Mouse (Mus musculus) limb, embryonic 13.5 days (tissue): ENCODE measurements around the gene Sh3rf3. TPM values are rescaled to one million over a fixed set of nuclear protein-coding genes. Genes with fewer than 3 reads are reported as not detected.

Experiments
- ATAC-seq: fragments of 200-750 bp; cut with Nextera tagmentation; 2 replicates; pipeline ENCODE4 v1.8.0; 2017; ENCODE audit warnings: low read depth, moderate number of reproducible peaks, moderate TSS enrichment; ENCODE audit not compliant: low FRiP score
- H3K27ac ChIP-seq: fragments of 300-500 bp; sonication (generic); 2 replicates; pipeline ENCODE4 v1.5.1; 2015; ENCODE audit warnings: inconsistent platforms, mild to moderate bottlenecking, moderate library complexity
- H3K27me3 ChIP-seq: fragments of 300-500 bp; sonication (generic); 2 replicates; pipeline ENCODE4 v1.6.1; 2015; ENCODE audit warnings: mild to moderate bottlenecking, inconsistent platforms
- H3K36me3 ChIP-seq: fragments of 300-500 bp; sonication (generic); 2 replicates; pipeline ENCODE4 v1.6.1; 2015; ENCODE audit warnings: inconsistent platforms, mild to moderate bottlenecking, moderate library complexity
- H3K4me1 ChIP-seq: fragments of 300-500 bp; sonication (generic); 2 replicates; pipeline ENCODE4 v1.6.1; 2015; ENCODE audit warnings: inconsistent platforms
- H3K4me2 ChIP-seq: fragments of 300-500 bp; sonication (generic); replicated peaks from 2 replicates; pipeline ENCODE4 v1.6.1; 2015; ENCODE audit warnings: inconsistent platforms, mild to moderate bottlenecking, moderate library complexity
- H3K4me3 ChIP-seq: fragments of 300-500 bp; sonication (generic); 2 replicates; pipeline ENCODE4 v1.5.1; 2015; ENCODE audit warnings: moderate library complexity, mild to moderate bottlenecking, inconsistent platforms
- H3K9ac ChIP-seq: fragments of 300-500 bp; sonication (generic); 2 replicates; pipeline ENCODE4 v1.6.1; 2015; ENCODE audit warnings: mild to moderate bottlenecking, inconsistent platforms
- H3K9me3 ChIP-seq: fragments of 300-500 bp; sonication (generic); 2 replicates; pipeline ENCODE4 v1.6.1; 2016; ENCODE audit warnings: inconsistent platforms
- WGBS: fragments of 180-500 bp; shearing (Covaris S2); methylation state at CpG from one replicate; pipeline ENCODE4 v1.1.7; 2015; 5-methylcytosine and 5-hydroxymethylcytosine counted together
- polyA plus RNA-seq: library from polyadenylated mRNA; unstranded; fragments of >200 nt; fragmentation: Nextera tagmentation; extraction: Ambion mirVana; gene quantifications from 2 replicates; pipeline ENCODE4 v1.2.1, GENCODE M21; 2015

The Sh3rf3 gene
- polyA plus RNA-seq, 1 experiment from 2014 or later = 1.1 TPM

DNA sequence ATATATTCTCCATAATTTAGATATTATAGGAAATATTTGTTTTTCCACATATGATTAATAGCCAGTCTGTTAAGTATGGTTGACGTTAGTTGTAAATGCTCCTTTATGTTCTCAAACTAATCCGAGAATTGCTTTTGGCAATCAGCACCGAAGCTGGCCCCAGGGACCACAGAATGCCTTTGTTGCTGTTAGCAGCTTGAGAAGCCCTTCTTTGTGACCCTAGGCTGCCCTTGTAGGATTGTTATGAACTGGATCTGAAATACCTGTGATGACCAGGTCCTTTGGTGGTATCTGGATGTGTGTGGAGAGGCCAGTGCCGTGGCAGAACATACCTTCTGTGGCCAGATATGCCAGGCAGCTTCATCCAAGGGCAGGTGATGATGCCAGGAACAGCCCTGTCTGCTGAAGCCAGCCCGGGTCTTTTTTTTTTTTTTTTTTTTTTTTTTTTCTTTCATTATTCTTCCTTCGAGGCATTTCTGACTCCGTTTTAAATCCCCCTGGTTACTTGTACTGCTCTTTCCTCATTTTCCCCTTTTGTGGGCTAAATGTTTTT, 10.9 kb downstream of the Sh3rf3 start:
- 52% methylated on average over 7 of the region's 7 CpGs for WGBS
- no peak overlapping the region for H3K9ac ChIP-seq
- H3K4me2 ChIP-seq = no peak overlapping the region

DNA sequence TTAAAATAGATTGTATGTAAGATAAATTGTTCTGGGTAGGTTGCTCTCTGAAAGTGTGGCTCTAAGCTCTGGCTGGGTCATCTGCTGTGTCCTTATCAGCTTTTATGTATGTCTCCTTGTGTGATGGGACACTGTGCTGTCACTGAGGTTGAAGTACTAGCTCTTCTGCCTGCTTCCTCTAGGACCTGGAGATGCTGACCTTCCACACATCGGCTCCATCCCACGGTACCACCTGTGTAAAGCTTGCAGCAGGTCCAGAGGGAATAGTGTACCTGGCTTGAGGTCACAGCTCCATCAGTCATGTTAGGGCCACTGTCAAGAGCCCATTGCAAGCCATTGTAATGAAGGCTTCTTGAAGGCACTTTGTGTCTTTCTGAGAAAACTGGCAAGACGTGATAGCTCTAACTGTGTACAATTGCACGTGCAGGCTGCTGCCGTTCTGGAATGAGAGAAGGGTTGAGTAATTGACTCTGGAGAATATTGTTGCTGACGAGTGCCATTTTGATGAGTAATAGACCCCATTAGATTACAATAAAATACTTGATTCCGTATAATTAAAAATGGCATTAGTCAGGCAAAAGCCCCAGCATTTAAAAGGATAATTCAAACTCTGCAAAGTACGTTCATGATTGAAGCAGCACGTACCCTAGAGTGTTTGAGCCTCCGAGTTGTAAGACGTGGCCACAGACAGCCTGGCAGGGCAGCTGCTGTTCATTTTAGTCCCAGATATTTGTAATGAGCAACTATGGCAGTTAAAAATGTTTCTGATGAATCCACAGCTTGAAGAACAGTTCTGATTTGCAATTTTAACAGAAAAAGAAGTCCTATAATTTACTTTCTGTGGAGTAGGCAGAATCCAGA, 16.3 kb downstream of the Sh3rf3 start:
- Histone ChIP-seq H3K4me2 (no peak overlapping the region), H3K27me3 (no peaks in the 10 kb centered on the region), H3K4me3 (no peak overlapping the region), H3K9me3 (no peaks in the 10 kb centered on the region), H3K9ac (no peak overlapping the region), H3K36me3 (no peaks in the 10 kb centered on the region), H3K4me1 (peaks cover 10% of the 10 kb centered on the region; the same call in 1 of the 2 replicates), H3K27ac (no peak overlapping the region)
- 68% methylated on average over 11 of the region's 11 CpGs for WGBS
- ATAC-seq = no peak

More for the DNA sequence above, 10.9 kb downstream of the Sh3rf3 start:
- ATAC-seq = no peak
- Histone ChIP-seq H3K27ac (no peak overlapping the region), H3K27me3 (no peaks in the 10 kb centered on the region), H3K9me3 (no peaks in the 10 kb centered on the region), H3K4me3 (no peak overlapping the region), H3K4me1 (peaks cover 12% of the 10 kb centered on the region), H3K36me3 (no peaks in the 10 kb centered on the region)

DNA sequence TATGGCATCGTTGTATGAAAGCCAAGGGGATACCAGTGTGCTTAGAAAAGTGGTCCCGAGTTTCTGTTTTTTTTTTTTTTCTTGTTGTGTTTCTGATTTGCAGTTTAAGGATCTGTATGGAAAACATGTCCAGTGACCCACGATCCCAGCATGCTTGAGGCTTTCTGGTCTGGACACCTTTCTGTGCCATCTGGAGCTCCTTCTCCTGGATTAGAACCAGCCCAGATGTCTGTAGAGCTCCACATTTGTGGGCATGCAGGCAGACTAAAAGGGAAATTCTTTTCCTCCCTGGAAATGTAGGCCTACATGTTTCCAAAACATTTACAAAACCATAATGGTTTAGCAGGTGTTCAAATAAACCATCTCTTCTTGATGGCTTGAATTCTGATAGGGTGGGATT, 20.0 kb downstream of the Sh3rf3 start:
- Histone ChIP-seq H3K27me3 (no peaks in the 10 kb centered on the region; the same call in 1 of the 2 replicates), H3K27ac (no peak overlapping the region), H3K4me2 (no peak overlapping the region), H3K9me3 (no peaks in the 10 kb centered on the region), H3K4me3 (no peak overlapping the region), H3K9ac (no peak overlapping the region), H3K36me3 (no peaks in the 10 kb centered on the region), H3K4me1 (0 out of 2 replicates have a peak, but pooled peaks cover 3% of the 10 kb centered on the region)
- 73% methylated on average over 3 of the region's 3 CpGs for WGBS
- no peak for ATAC-seq

DNA sequence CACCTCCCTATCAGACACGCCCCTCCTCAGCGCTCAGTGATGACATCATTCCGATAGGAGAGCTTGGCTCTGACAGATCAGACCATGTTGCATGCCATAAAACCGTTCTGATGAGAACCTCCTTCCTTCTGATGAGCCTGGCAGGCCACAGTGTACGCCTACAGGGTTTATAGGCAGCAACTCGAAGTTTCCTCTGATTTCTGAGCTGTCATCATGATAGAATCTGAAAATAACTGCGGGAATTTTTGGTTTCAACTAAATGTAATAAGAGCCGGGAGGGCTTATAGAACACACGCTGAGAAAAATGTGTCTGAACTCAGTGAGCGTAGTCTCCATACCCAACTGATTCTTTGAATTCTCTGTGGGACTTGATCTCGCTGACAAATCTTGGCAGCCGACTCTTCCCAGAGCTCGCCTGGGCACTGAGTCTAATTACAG, 20.6 kb downstream of the Sh3rf3 start:
- no peak for ATAC-seq
- H3K4me2 ChIP-seq = no peak overlapping the region
- H3K4me3 ChIP-seq = no peak overlapping the region
- 0 out of 2 replicates have a peak, but pooled peaks cover 3% of the 10 kb centered on the region for H3K4me1 ChIP-seq
- H3K9ac ChIP-seq = no peak overlapping the region
- no peaks in the 10 kb centered on the region for H3K36me3 ChIP-seq
- WGBS = 69% methylated on average over 13 of the region's 13 CpGs
- no peaks in the 10 kb centered on the region; the same call in 1 of the 2 replicates for H3K27me3 ChIP-seq
- H3K27ac ChIP-seq = no peak overlapping the region
- no peaks in the 10 kb centered on the region for H3K9me3 ChIP-seq

DNA sequence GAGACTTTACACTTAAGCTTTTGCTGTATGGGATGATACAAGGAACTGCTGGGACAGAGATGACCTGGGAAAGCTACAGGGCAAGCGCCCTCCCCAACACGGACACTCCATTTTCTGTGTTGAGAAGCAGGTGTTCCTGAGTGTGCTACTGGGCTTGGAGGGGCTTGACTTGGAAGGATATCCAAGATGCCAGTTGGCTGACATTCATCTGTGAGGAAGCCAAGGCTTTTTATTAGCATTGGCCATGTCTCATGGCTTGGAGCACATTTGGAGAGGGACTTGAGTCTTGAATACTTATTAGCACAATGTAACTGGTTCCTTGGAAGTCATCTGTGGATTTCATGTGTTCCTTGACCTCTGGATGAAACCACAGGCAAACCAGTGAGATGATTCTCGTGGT, 23.2 kb downstream of the Sh3rf3 start:
- WGBS = 79% methylated on average over 3 of the region's 3 CpGs
- no peaks in the 10 kb centered on the region for H3K9me3 ChIP-seq
- no peaks in the 10 kb centered on the region; the same call in 1 of the 2 replicates for H3K27me3 ChIP-seq
- no peak overlapping the region for H3K9ac ChIP-seq
- 0 out of 2 replicates have a peak, but pooled peaks cover 3% of the 10 kb centered on the region for H3K4me1 ChIP-seq
- no peaks in the 10 kb centered on the region for H3K36me3 ChIP-seq
- H3K4me2 ChIP-seq = no peak overlapping the region
- H3K4me3 ChIP-seq = no peak overlapping the region
- no peak for ATAC-seq
- no peak overlapping the region for H3K27ac ChIP-seq

DNA sequence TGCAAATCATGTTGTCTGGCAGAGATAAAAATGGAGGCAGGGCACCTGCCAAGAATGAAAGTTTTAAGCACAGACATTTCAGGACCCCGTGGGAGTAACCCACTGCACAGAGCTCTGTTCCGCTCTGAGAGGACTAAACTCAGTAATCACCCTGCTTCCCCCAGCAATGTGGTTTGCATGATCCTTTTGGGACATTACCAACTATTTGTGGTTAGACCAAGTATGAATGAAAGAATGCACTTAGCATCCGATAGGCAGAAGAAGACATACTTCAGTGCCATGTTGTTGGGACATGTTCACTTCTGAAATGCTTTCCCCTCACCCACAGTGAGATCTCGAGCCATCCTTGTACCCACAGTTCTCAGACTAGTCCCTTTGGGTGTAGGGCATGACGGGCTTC, 24.3 kb downstream of the Sh3rf3 start:
- Histone ChIP-seq H3K4me2 (no peak overlapping the region), H3K9ac (no peak overlapping the region), H3K9me3 (no peaks in the 10 kb centered on the region), H3K27ac (no peak overlapping the region), H3K4me1 (0 out of 2 replicates have a peak, but pooled peaks cover 3% of the 10 kb centered on the region), H3K36me3 (no peaks in the 10 kb centered on the region), H3K27me3 (no peaks in the 10 kb centered on the region; the same call in 1 of the 2 replicates), H3K4me3 (no peak overlapping the region)
- no peak for ATAC-seq
- 84% methylated on average over 5 of the region's 5 CpGs for WGBS

DNA sequence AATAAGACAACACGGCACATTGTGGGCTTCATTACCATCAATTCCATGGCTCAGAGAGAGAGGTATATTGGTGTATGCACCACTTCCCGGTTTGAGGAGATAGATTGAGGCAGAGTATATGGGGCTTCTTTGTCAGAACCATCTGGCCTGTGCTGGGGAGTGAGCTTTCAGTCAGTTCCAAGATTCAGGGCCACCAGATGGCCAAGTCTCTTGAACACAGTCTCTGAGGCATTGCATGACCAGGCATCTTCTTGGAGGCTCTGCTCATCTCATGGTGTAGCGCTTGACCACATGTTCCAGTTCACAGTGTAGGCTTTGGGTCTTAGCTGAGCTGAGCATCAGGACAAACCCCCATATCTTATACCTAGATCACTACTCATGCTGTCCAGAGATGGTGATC, 28.8 kb downstream of the Sh3rf3 start:
- Histone ChIP-seq H3K4me1 (no peaks in the 10 kb centered on the region), H3K9me3 (no peaks in the 10 kb centered on the region), H3K9ac (no peak overlapping the region), H3K27ac (no peak overlapping the region), H3K4me2 (no peak overlapping the region), H3K36me3 (no peaks in the 10 kb centered on the region), H3K27me3 (no peaks in the 10 kb centered on the region), H3K4me3 (no peak overlapping the region)
- 88% methylated on average over 3 of the region's 3 CpGs for WGBS
- ATAC-seq = no peak

DNA sequence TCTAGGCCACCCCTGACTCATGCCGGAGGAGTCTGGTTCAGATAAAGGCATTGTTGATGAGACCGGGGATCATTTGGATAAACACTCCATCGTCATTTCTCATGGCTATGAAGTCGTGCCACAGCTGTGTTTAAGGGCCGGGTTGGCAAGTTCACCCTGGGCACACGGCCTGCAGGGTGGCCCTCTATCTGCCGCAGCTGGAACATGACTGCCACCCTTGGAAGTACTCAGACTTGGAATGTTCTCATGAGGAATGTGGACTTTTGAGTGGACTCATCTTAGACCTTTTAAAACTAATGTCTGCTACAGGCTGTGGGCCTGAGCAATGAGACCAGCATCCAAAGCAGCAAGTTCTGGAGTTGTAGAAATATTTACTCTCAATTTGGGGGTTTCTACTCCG, 29.9 kb downstream of the Sh3rf3 start:
- no peak overlapping the region for H3K27ac ChIP-seq
- H3K9ac ChIP-seq = no peak overlapping the region
- 91% methylated on average over 8 of the region's 8 CpGs for WGBS
- H3K4me1 ChIP-seq = peaks cover 4% of the 10 kb centered on the region; the same call in 1 of the 2 replicates
- H3K9me3 ChIP-seq = no peaks in the 10 kb centered on the region
- ATAC-seq = no peak
- H3K27me3 ChIP-seq = no peaks in the 10 kb centered on the region
- H3K4me3 ChIP-seq = no peak overlapping the region
- H3K4me2 ChIP-seq = no peak overlapping the region
- H3K36me3 ChIP-seq = no peaks in the 10 kb centered on the region

DNA sequence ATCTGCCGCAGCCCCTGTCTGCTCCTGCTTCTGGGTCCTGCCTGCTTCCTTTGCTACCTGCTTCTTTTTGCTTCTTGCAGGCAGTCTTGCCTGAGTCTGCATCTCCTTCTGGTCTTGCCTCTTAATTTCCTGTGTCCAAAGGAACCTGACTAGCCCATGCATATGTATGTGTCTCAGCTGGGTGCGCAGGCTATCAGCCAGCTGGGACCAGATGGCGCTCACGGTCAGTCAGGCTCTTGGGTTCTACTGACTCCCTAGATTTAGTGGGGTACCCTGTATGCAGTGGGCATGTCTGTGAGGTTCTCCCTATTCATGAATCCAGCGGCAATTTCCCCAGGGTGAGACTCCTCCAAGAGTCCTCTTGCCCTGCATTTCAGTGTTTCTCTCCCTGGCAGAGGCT, 35.0 kb downstream of the Sh3rf3 start:
- ATAC-seq = no peak
- 67% methylated on average over 5 of the region's 5 CpGs for WGBS
- Histone ChIP-seq H3K9me3 (no peaks in the 10 kb centered on the region), H3K27ac (no peak overlapping the region), H3K4me1 (peaks cover 4% of the 10 kb centered on the region; the same call in 1 of the 2 replicates), H3K4me2 (no peak overlapping the region), H3K36me3 (no peaks in the 10 kb centered on the region), H3K9ac (no peak overlapping the region), H3K4me3 (no peak overlapping the region), H3K27me3 (no peaks in the 10 kb centered on the region)

DNA sequence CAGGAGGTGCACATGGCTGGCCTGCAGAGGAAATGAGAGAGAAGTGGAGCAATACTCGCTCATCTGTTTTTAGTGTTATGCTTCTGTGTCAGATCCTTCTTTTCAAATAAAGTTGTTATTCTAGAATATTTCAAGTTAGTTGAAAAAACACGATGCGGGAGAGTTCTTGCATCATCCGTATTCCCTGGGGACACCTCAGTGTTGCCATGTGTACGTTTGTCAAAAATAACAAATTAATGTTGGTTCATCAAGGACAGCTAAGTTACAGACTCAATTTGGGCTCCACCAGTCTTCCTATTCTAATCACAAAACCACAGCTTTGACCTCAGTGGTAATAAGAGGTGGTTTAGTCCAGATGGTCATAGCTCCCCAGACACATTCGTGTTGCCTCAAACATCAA, 35.4 kb downstream of the Sh3rf3 start:
- H3K4me2 ChIP-seq = no peak overlapping the region
- H3K27ac ChIP-seq = no peak overlapping the region
- H3K4me3 ChIP-seq = no peak overlapping the region
- H3K4me1 ChIP-seq = peaks cover 4% of the 10 kb centered on the region; the same call in 1 of the 2 replicates
- no peak for ATAC-seq
- WGBS = 81% methylated on average over 6 of the region's 6 CpGs
- H3K9ac ChIP-seq = no peak overlapping the region
- H3K36me3 ChIP-seq = no peaks in the 10 kb centered on the region
- no peaks in the 10 kb centered on the region for H3K27me3 ChIP-seq
- no peaks in the 10 kb centered on the region for H3K9me3 ChIP-seq

DNA sequence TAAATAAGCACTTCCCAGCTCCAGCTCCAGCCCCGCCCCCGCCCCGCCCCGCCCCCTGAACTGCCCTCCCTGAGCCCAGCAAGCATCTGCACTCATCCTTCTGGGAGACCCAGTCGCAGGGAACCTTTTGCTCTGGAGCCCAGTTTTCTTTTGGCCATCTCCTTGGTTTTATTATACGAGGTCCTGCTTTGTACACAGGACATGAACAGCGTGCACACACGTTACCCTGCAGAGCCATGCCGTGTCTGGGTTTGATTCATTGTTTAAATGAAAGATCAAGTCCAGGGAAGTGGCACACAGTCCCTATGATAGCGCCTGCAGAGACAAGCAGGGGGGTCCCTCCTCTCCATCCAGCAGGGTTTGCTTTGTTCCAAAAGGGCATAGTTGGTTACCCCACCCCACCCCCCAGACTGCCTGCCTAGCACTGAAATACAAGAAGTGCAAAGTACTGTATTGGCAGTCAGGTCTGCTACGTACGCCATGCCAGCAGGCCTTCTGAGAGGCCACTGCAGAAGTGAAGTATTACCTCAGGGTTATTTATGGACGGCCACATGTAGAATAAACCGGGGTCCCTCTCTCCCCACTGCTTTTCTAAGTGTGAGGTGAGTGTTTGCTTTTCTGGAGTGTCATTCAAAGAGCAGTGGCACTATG, 41.5 kb downstream of the Sh3rf3 start:
- Histone ChIP-seq H3K4me1 (peaks cover 13% of the 10 kb centered on the region), H3K4me2 (peak overlapping the region; percentile 28; the same call in 1 of the 2 replicates), H3K9ac (no peak overlapping the region), H3K4me3 (no peak overlapping the region), H3K27ac (no peak overlapping the region), H3K9me3 (no peaks in the 10 kb centered on the region), H3K36me3 (no peaks in the 10 kb centered on the region), H3K27me3 (no peaks in the 10 kb centered on the region)
- WGBS = 8% methylated on average over 14 of the region's 14 CpGs
- no peak for ATAC-seq

DNA sequence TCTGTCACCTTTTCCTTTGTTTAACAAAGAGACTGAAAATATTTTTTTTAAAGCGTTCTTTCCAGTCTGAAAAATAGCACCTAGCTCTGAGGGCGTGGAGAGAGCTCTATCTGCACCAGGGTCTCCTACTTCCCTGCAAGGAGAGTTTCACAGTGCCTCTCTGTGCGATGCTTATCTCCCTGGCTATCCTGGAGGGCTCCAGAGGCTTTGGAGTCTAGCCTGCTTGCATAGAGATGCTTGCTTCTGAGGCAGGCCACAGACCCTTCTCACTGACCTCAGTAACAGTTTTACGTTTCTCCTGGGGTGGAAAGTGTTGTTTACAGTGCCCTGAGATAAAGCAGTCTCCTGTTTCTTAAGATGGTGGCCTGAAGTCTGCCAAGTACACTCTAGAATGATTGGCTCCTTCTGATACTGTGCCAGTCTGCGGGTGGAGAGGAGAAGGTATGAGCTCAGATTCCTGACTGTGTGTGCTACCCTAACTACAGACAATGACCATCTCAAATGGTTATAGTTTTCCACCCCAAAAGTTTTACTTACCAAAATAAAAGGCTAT, 42.1 kb downstream of the Sh3rf3 start:
- Histone ChIP-seq H3K36me3 (no peaks in the 10 kb centered on the region), H3K4me1 (peaks cover 13% of the 10 kb centered on the region), H3K4me2 (no peak overlapping the region), H3K9me3 (no peaks in the 10 kb centered on the region), H3K9ac (no peak overlapping the region), H3K27ac (0 out of 2 replicates have a peak overlapping the region, but pooled peaks have one; percentile 48), H3K27me3 (no peaks in the 10 kb centered on the region), H3K4me3 (no peak overlapping the region)
- ATAC-seq = no peak
- WGBS = 45% methylated on average over 5 of the region's 5 CpGs
